ENCODE assay signal across 15 mouse cellular contexts in the genomic region with DNA sequence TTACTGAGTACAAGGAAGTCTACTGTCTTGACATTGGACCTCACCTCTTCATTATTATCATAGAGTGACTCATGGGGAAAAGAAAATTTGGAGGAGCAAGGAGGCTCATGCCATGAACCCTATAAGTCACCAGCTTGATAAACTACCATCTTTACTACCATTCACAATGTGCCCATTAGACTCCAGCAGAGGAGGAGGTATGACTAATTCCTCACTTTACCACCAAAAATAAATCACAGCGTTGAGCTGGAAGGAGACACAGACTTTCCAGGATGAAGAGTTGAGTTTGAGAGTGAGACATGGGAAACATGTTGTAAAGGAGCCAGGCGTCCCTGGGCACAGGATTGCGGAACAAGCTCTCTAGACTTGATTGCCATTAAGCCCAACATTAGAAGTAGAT.
"Had no signal": no experiment of that assay in that cellular context is flagged by ENCODE, and none has a peak within 500 bp of the region (broad histone marks: within the 10 kb centered on the region; RNA-seq: fewer than 3 reads in every experiment).

No protein-coding gene starts in this region.

- H3K4me3 ChIP-seq: midbrain, embryonic 10.5 days; midbrain, embryonic 12.5 days; neural tube, embryonic 12.5 days had no signal

- H3K27me3 ChIP-seq: midbrain, embryonic 12.5 days; neural tube, embryonic 12.5 days had no signal

- H3K9me3 ChIP-seq: midbrain, embryonic 10.5 days; midbrain, embryonic 12.5 days; neural tube, embryonic 12.5 days had no signal

- H3K27ac ChIP-seq: midbrain, embryonic 10.5 days; midbrain, embryonic 12.5 days; neural tube, embryonic 12.5 days had no signal

- H3K4me2 ChIP-seq: lung, embryonic 14.5 days; midbrain, embryonic 12.5 days; neural tube, embryonic 12.5 days had no signal

- ATAC-seq: midbrain, embryonic 16.5 days had no signal

- DNase-seq: lung, adult 18-20 months; lung, embryonic 14.5 days; lung, postnatal 10 days; lung, postnatal 4 days; midbrain, embryonic 14.5 days; right cerebral cortex, postnatal 14 days; right cerebral cortex, postnatal 4 days; spleen, adult 18-20 months; thymus, adult 18-20 months; thymus, postnatal 14 days; thymus, postnatal 4 days had no signal

- H3K36me3 ChIP-seq: midbrain, embryonic 10.5 days; midbrain, embryonic 12.5 days; neural tube, embryonic 12.5 days had no signal

- H3K9ac ChIP-seq: lung, embryonic 14.5 days; midbrain, embryonic 12.5 days; neural tube, embryonic 12.5 days had no signal
